Mouse (Mus musculus) brain, embryonic 14.5 days (tissue): ENCODE data around the gene Trhde.

Experiments
- CTCF ChIP-seq: fragments of 200-500 bp; IDR thresholded peaks from 2 replicates; pipeline ENCODE4 v1.5.1; 2012; ENCODE audit warnings: inconsistent platforms, mild to moderate bottlenecking, moderate library complexity, borderline replicate concordance; ENCODE audit not compliant: insufficient read depth, insufficient read length; ENCODE audit errors: extremely low read depth
- POLR2A ChIP-seq: fragments of 200-500 bp; IDR thresholded peaks from 2 replicates; pipeline ENCODE4 v1.6.1; 2012; ENCODE audit warnings: mild to moderate bottlenecking, inconsistent platforms, borderline replicate concordance; ENCODE audit not compliant: poor library complexity, insufficient read depth, insufficient read length, severe bottlenecking; ENCODE audit errors: extremely low read depth

GRCm38 (mm10) chr10:114758614-114759013, 43.5 kb downstream of the Trhde start:
- TF ChIP-seq CTCF (no peak), POLR2A (no peak)
